Mouse (Mus musculus) lung, adult 2 months (tissue): ENCODE measurements around the gene Pacsin3.

Experiments used
- CTCF ChIP-seq: fragments of 200-500 bp; IDR thresholded peaks from 2 replicates; pipeline ENCODE4 v1.5.1; 2011; ENCODE audit warnings: mild to moderate bottlenecking, low read length, control low read depth; ENCODE audit not compliant: insufficient read depth
- POLR2A ChIP-seq: fragments of 200-500 bp; IDR thresholded peaks from 2 replicates; pipeline ENCODE4 v1.6.1; 2011; ENCODE audit warnings: low read depth, mild to moderate bottlenecking, control low read depth, low read length, borderline replicate concordance; ENCODE audit errors: extremely low read depth

GRCm38 (mm10) chr2:91294226-91294625, 38.5 kb downstream of the Pacsin3 start:
- TF ChIP-seq CTCF (no peak), POLR2A (no peak)
